Mouse (Mus musculus): ENCODE measurements around the gene Lcn2. TPM values are rescaled to one million over a fixed set of nuclear protein-coding genes. Genes with fewer than 3 reads are reported as not detected.

Gene Lcn2
- polyA plus RNA-seq, 1 experiment, result 1.0 TPM

GRCm38 (mm10) chr2:32408429-32409424 lies 20.7 kb upstream of the Lcn2 start:
- no peak overlapping the region for H3K27ac ChIP-seq (ENCODE audit: insufficient read depth, low read length)
- no peak for DNase-seq
- H3K4me3 ChIP-seq (replicated peaks; ENCODE audit: insufficient read depth, low read depth, low read length), result no peak overlapping the region
- 74% methylated on average over 25 of the region's 25 CpGs for WGBS
- no peaks in the 10 kb centered on the region for H3K27me3 ChIP-seq (ENCODE audit: control insufficient read depth, insufficient read depth, low read length)
- no peaks in the 10 kb centered on the region for H3K4me1 ChIP-seq (ENCODE audit: control insufficient read depth, insufficient read depth, low read length)
- TF ChIP-seq POLR2A (IDR thresholded peaks at IDR 0.05; ENCODE audit: borderline replicate concordance, insufficient read depth, low read length), result no peak
- no peak for TF ChIP-seq CTCF (IDR thresholded peaks at IDR 0.05; ENCODE audit: borderline replicate concordance, insufficient read depth, low read depth, low read length)

- H3K4me1 ChIP-seq (ENCODE audit: control insufficient read depth, insufficient read depth, low read length), result no peaks in the 10 kb centered on the region
- no peak for DNase-seq
- no peak overlapping the region for H3K4me3 ChIP-seq (replicated peaks; ENCODE audit: insufficient read depth, low read depth, low read length)
- WGBS, result 81% methylated on average over 7 of the region's 7 CpGs
- no peaks in the 10 kb centered on the region for H3K27me3 ChIP-seq (ENCODE audit: control insufficient read depth, insufficient read depth, low read length)
- no peak overlapping the region for H3K27ac ChIP-seq (ENCODE audit: insufficient read depth, low read length)
- no peak for TF ChIP-seq CTCF (IDR thresholded peaks at IDR 0.05; ENCODE audit: borderline replicate concordance, insufficient read depth, low read depth, low read length)
- TF ChIP-seq POLR2A (IDR thresholded peaks at IDR 0.05; ENCODE audit: borderline replicate concordance, insufficient read depth, low read length), result no peak
Measured at GRCm38 (mm10) chr2:32407144-32407824, 19.2 kb upstream of the Lcn2 start.

- no peaks in the 10 kb centered on the region for H3K27me3 ChIP-seq (ENCODE audit: control insufficient read depth, insufficient read depth, low read length)
- DNase-seq, result peak; percentile 89 to 94
- TF ChIP-seq CTCF (IDR thresholded peaks at IDR 0.05; ENCODE audit: borderline replicate concordance, insufficient read depth, low read depth, low read length), result peak; percentile 100
- TF ChIP-seq POLR2A (IDR thresholded peaks at IDR 0.05; ENCODE audit: borderline replicate concordance, insufficient read depth, low read length), result no peak
- no peaks in the 10 kb centered on the region for H3K4me1 ChIP-seq (ENCODE audit: control insufficient read depth, insufficient read depth, low read length)
- 27% methylated on average over 2 of the region's 2 CpGs for WGBS
- no peak overlapping the region for H3K27ac ChIP-seq (ENCODE audit: insufficient read depth, low read length)
- H3K4me3 ChIP-seq (replicated peaks; ENCODE audit: insufficient read depth, low read depth, low read length), result no peak overlapping the region
Measured at GRCm38 (mm10) chr2:32404663-32405062, 16.6 kb upstream of the Lcn2 start.

- DNase-seq, result peak in 1 of 2 experiments; percentile 36
- Histone ChIP-seq H3K27ac (ENCODE audit: insufficient read depth, low read length) (peak overlapping the region; percentile 54), H3K4me3 (replicated peaks; ENCODE audit: insufficient read depth, low read depth, low read length) (peak overlapping the region; percentile 59), H3K27me3 (ENCODE audit: control insufficient read depth, insufficient read depth, low read length) (no peaks in the 10 kb centered on the region), H3K4me1 (ENCODE audit: control insufficient read depth, insufficient read depth, low read length) (peaks cover 5% of the 10 kb centered on the region)
- WGBS, result 1% methylated on average over 15 of the region's 15 CpGs
- TF ChIP-seq CTCF (IDR thresholded peaks at IDR 0.05; ENCODE audit: borderline replicate concordance, insufficient read depth, low read depth, low read length), result no peak
- TF ChIP-seq POLR2A (IDR thresholded peaks at IDR 0.05; ENCODE audit: borderline replicate concordance, insufficient read depth, low read length), result no peak
Measured at GRCm38 (mm10) chr2:32396695-32397094, 8.6 kb upstream of the Lcn2 start.

GRCm38 (mm10) chr2:32395946-32396621 lies 8.0 kb upstream of the Lcn2 start:
- H3K27ac ChIP-seq (ENCODE audit: insufficient read depth, low read length), result peak overlapping the region; percentile 57
- peak; percentile 91 to 94 for DNase-seq
- WGBS, result under 1% methylated on average over 59 of the region's 59 CpGs
- H3K4me1 ChIP-seq (ENCODE audit: control insufficient read depth, insufficient read depth, low read length), result peaks cover 5% of the 10 kb centered on the region
- peak; percentile 55 for TF ChIP-seq POLR2A (IDR thresholded peaks at IDR 0.05; ENCODE audit: borderline replicate concordance, insufficient read depth, low read length)
- TF ChIP-seq CTCF (IDR thresholded peaks at IDR 0.05; ENCODE audit: borderline replicate concordance, insufficient read depth, low read depth, low read length), result no peak
- H3K4me3 ChIP-seq (replicated peaks; ENCODE audit: insufficient read depth, low read depth, low read length), result peak overlapping the region; percentile 59
- H3K27me3 ChIP-seq (ENCODE audit: control insufficient read depth, insufficient read depth, low read length), result no peaks in the 10 kb centered on the region

- peak within 1 kb of the TSS; percentile 59 for H3K4me3 ChIP-seq (replicated peaks; ENCODE audit: insufficient read depth, low read depth, low read length)
- WGBS, result under 1% methylated on average over 31 of the region's 31 CpGs
- peaks cover 5% of the 10 kb centered on the region for H3K4me1 ChIP-seq (ENCODE audit: control insufficient read depth, insufficient read depth, low read length)
- peak; percentile 92 to 95 for DNase-seq
- no peaks in the 10 kb centered on the region for H3K27me3 ChIP-seq (ENCODE audit: control insufficient read depth, insufficient read depth, low read length)
- TF ChIP-seq CTCF (IDR thresholded peaks at IDR 0.05; ENCODE audit: borderline replicate concordance, insufficient read depth, low read depth, low read length) (no peak), POLR2A (IDR thresholded peaks at IDR 0.05; ENCODE audit: borderline replicate concordance, insufficient read depth, low read length) (peak; percentile 37; the same call in 1 of the 2 replicates)
- H3K27ac ChIP-seq (ENCODE audit: insufficient read depth, low read length), result peak within 1 kb of the TSS; percentile 57
Measured at GRCm38 (mm10) chr2:32395484-32395945, 7.5 kb upstream of the Lcn2 start, which contains the start of gene Ptges2. Gene Ptges2 (plus strand): TSS chr2:32395896.

GRCm38 (mm10) chr2:32394973-32395372 lies 6.9 kb upstream of the Lcn2 start:
- peak overlapping the region; percentile 59 for H3K4me3 ChIP-seq (replicated peaks; ENCODE audit: insufficient read depth, low read depth, low read length)
- WGBS, result 4% methylated on average over 8 of the region's 8 CpGs
- no peak for DNase-seq
- TF ChIP-seq CTCF (IDR thresholded peaks at IDR 0.05; ENCODE audit: borderline replicate concordance, insufficient read depth, low read depth, low read length), result peak; percentile 21; the same call in 1 of the 2 replicates
- TF ChIP-seq POLR2A (IDR thresholded peaks at IDR 0.05; ENCODE audit: borderline replicate concordance, insufficient read depth, low read length), result no peak
- peaks cover 5% of the 10 kb centered on the region for H3K4me1 ChIP-seq (ENCODE audit: control insufficient read depth, insufficient read depth, low read length)
- H3K27me3 ChIP-seq (ENCODE audit: control insufficient read depth, insufficient read depth, low read length), result no peaks in the 10 kb centered on the region
- peak overlapping the region; percentile 47; the same call in 1 of the 2 replicates for H3K27ac ChIP-seq (ENCODE audit: insufficient read depth, low read length)

Measured in cerebellum, adult 2 months (tissue).